Mouse (Mus musculus): Measurements from ENCODE around the gene Acap2.

DNA sequence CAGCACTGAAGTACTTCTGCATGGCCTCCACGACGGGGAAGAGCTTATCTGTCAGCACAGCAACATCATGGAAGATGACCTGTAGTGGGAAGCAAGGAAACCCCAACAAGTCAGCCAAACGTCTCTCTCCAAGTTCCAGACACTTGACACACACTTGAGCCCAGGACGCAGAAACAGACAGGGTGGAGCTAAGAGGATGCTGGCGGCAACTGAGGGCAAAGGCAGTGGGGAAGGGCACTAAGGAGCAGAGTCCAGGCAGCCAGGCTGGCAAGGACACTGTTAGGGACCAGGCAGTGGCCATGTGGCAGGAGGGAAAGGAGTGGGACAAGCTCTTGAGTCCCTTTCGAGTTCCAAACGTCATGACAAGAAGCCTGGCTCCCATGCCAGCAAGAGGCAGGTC lies 150.3 kb downstream of the Acap2 start:
- no peak for TF ChIP-seq CTCF (IDR thresholded peaks at IDR 0.05; ENCODE audit: borderline replicate concordance, insufficient read depth, low read depth, low read length)
- no peak for TF ChIP-seq POLR2A (IDR thresholded peaks at IDR 0.05; ENCODE audit: borderline replicate concordance, insufficient read depth, low read length)

All from cerebellum, adult 2 months (tissue).